Mouse (Mus musculus) embryonic facial prominence, embryonic 10.5 days (tissue): ENCODE data around the gene Borcs8. TPM values are rescaled to one million over a fixed set of nuclear protein-coding genes. Genes with fewer than 3 reads are reported as not detected.

Experiments
- DNase-seq: peaks from one replicate; pipeline ENCODE4 v3.0.0-alpha.2; 2017; ENCODE audit warnings: low spot score
- H3K27ac ChIP-seq: fragments of 300-500 bp; sonication (generic); replicated peaks from 2 replicates; pipeline ENCODE4 v1.5.1; 2016; ENCODE audit warnings: mild to moderate bottlenecking
- H3K27me3 ChIP-seq: fragments of 300-500 bp; sonication (generic); replicated peaks from 2 replicates; pipeline ENCODE4 v1.6.1; 2016; ENCODE audit warnings: low read depth, mild to moderate bottlenecking; ENCODE audit not compliant: poor library complexity, severe bottlenecking
- H3K36me3 ChIP-seq: fragments of 300-500 bp; sonication (generic); replicated peaks from 2 replicates; pipeline ENCODE4 v1.6.1; 2016; ENCODE audit warnings: mild to moderate bottlenecking, moderate library complexity
- H3K4me1 ChIP-seq: fragments of 300-500 bp; sonication (generic); 2 replicates; pipeline ENCODE4 v1.6.1; 2016
- H3K4me3 ChIP-seq: fragments of 300-500 bp; sonication (generic); 2 replicates; pipeline ENCODE4 v1.5.1; 2016; ENCODE audit warnings: mild to moderate bottlenecking, moderate library complexity
- H3K9me3 ChIP-seq: fragments of 300-500 bp; sonication (generic); 2 replicates; pipeline ENCODE4 v1.6.1; 2016; ENCODE audit warnings: mild to moderate bottlenecking
- WGBS: fragments of 180-500 bp; shearing (Covaris S2); methylation state at CpG from one replicate; pipeline ENCODE4 v1.1.7; 2016; 5-methylcytosine and 5-hydroxymethylcytosine counted together
- polyA plus RNA-seq: library from polyadenylated mRNA; unstranded; fragments of >200 nt; fragmentation: Nextera tagmentation; extraction: Ambion mirVana; gene quantifications from 2 replicates; pipeline ENCODE4 v1.2.1, GENCODE M21; 2016

Borcs8 gene
- polyA plus RNA-seq, 1 experiment from 2014 or later: 46.8 TPM

DNA sequence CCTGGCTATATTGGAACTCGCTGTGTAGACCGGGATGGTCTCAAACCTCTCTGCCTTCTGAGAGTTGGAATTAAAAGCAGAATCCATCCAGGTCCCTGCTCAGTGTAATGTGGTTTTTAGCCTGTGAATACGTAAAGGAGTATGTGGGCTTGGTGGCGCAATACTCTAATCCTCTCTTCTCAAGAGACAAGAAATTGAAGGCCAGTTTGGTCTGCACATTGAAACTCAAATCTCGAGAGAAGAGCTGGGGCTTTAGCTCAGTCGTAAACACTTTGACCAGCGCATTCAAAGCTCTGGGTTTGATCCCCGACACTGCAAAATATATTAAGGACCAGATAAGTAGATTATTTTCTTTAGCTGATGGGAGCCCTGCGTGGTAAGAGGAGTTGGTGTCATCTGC, 682 bp downstream of the Borcs8 start:
- H3K4me3 ChIP-seq: peak overlapping the region; percentile 89
- DNase-seq: no peak
- peaks cover 21% of the 10 kb centered on the region for H3K4me1 ChIP-seq
- no peaks in the 10 kb centered on the region for H3K9me3 ChIP-seq
- 16% methylated on average over 9 of the region's 9 CpGs for WGBS
- no peaks in the 10 kb centered on the region for H3K27me3 ChIP-seq
- peaks cover 58% of the 10 kb centered on the region for H3K36me3 ChIP-seq
- H3K27ac ChIP-seq: peak overlapping the region; percentile 89

DNA sequence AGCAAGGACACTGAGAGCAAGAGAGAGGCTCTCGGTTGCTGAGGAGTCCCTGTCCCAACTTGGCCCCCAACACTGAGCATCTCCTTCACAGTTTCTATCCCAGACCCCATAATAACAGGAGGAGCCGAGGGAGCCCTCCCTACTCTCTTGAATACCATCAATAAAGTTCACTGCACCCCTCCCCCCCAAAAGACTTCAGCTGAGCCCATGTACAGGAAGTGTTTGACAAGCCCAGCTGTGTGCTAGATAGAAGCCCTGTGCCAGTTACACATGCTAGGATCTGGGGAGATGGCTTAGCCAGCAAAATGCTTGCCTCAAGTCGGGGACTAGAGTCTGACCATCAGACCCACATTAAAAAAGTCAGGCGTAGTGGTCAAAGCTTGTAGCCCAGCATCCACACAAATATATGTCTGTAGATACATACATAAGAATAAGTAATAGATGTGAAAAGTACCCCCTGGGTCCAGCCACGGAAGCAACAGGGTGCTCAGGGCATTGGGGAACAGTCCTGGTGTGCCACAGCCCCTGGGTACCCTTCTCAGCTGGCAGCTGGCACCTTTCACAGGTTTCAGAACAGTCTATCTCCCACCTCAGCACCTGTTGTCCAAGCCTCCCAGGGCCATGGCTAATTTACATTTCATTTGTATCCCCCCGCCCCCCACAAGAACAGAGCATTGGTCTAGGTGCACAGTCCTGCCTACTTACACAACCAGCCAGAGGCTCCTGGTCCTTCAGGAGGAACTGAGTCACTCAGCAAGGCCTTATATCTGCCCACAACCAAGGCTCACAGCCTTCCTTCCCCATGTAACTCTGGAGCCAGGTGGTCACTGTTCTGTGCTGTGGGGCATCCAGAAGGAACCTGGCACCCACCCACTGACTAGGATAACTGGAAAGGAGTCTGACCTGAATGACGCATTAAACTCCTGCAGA, 8.6 kb downstream of the Borcs8 start:
- Histone ChIP-seq H3K27ac (no peak overlapping the region), H3K9me3 (no peaks in the 10 kb centered on the region), H3K4me3 (no peak overlapping the region), H3K36me3 (peaks cover 45% of the 10 kb centered on the region), H3K4me1 (peaks cover 18% of the 10 kb centered on the region), H3K27me3 (peaks cover 17% of the 10 kb centered on the region)
- WGBS: 88% methylated on average over 7 of the region's 7 CpGs
- DNase-seq: no peak

DNA sequence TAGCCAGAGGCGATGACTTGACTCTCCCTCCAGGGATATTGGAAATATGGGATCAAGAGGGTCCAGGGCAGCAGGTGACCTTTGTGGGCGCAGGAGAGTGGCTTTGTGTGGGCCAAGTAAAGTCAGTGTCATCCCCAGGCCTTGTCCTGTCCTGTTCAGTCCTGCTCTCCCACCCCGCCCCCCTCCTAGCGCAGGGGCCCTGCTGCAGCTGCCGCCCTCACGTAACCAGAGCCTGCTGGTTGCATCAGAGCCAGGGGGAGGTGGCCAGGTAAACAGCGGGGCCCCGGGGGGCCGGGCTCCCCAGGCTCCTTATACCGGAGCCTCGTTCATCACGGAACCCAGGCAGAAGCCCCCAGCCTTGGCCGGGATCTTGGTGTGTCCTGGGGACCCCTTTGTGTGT, 10.9 kb downstream of the Borcs8 start:
- peaks cover 33% of the 10 kb centered on the region for H3K27me3 ChIP-seq
- H3K36me3 ChIP-seq: peaks cover 23% of the 10 kb centered on the region
- H3K4me1 ChIP-seq: peaks cover 19% of the 10 kb centered on the region
- H3K9me3 ChIP-seq: no peaks in the 10 kb centered on the region
- H3K4me3 ChIP-seq: 0 out of 2 replicates have a peak overlapping the region, but pooled peaks have one; percentile 21
- H3K27ac ChIP-seq: peak overlapping the region; percentile 52; the same call in 1 of the 2 replicates
- WGBS: 12% methylated on average over 13 of the region's 13 CpGs
- peak; percentile 62 for DNase-seq

DNA sequence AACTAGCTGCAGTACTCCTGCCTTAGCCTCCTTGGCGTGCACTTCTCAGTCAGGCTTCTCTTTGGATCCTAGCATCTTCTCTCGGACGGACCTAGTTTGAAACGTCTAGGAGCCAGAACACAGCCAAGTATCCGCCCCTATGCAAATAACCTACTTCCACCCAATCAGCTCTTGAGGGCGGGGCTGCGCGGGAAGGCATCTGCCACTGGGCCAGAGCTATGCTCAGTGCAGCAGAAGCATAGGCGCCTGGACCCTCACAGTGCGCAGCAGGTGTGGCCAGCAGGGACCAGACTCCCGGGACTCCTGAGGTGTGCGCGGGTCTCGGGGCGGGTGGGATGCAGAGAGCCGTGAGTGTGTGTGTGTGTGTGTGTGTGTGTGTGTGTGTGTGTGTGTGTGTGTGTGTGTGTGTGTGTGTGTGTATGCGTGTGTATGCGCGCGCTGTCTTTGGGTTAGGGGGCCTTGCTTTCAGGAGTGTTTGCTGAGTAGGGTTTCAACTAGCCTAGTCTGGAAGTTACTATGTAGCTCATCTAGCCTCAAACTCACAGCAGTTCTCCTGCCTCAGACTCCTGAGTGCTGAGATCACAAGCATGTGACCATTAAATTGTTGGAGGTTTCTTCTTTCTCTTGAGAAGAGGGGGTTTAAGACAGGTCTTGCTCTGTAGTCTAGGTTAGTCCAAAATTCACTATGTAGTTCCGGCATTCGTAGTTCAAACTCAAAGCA, 13.4 kb downstream of the Borcs8 start:
- peak overlapping the region; percentile 41 for H3K4me3 ChIP-seq
- H3K36me3 ChIP-seq: no peaks in the 10 kb centered on the region; the same call in 1 of the 2 replicates
- peaks cover 23% of the 10 kb centered on the region for H3K4me1 ChIP-seq
- no peaks in the 10 kb centered on the region for H3K9me3 ChIP-seq
- 14% methylated on average over 22 of the region's 22 CpGs for WGBS
- H3K27ac ChIP-seq: no peak overlapping the region
- H3K27me3 ChIP-seq: peaks cover 49% of the 10 kb centered on the region
- peak; percentile 88 for DNase-seq

DNA sequence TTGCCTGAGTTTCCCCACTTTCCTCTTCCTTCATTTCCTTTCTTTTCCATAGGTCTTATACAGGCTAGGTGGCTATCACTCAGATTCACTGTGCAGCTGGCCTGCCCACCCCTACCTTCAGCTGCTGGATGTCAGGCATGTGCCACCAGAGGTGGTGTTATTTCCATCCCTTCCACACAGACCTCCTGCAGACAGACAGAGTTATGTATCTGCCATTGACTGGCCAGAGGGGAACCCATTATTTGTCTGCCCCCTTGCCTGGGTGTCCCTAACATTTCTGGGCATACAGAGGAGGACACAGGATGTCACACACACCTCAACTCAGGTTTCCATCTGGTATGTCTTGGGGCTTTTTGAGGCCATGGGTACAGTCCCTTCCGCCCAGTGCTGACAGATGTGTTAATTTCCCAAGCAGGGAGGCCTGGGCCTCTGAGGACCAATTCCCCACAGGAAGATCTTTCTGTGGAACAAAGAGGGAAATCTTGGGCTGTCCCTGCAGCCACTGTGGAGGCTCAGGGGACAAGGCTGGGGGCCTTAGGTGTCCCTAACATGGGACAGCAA, 18.0 kb downstream of the Borcs8 start:
- Histone ChIP-seq H3K4me1 (peaks cover 33% of the 10 kb centered on the region), H3K4me3 (no peak overlapping the region), H3K27me3 (peaks cover 47% of the 10 kb centered on the region), H3K27ac (no peak overlapping the region), H3K36me3 (no peaks in the 10 kb centered on the region), H3K9me3 (no peaks in the 10 kb centered on the region)
- 89% methylated on average over 1 of the region's 1 CpGs for whole genome bisulfite sequencing
- DNase-seq: no peak

DNA sequence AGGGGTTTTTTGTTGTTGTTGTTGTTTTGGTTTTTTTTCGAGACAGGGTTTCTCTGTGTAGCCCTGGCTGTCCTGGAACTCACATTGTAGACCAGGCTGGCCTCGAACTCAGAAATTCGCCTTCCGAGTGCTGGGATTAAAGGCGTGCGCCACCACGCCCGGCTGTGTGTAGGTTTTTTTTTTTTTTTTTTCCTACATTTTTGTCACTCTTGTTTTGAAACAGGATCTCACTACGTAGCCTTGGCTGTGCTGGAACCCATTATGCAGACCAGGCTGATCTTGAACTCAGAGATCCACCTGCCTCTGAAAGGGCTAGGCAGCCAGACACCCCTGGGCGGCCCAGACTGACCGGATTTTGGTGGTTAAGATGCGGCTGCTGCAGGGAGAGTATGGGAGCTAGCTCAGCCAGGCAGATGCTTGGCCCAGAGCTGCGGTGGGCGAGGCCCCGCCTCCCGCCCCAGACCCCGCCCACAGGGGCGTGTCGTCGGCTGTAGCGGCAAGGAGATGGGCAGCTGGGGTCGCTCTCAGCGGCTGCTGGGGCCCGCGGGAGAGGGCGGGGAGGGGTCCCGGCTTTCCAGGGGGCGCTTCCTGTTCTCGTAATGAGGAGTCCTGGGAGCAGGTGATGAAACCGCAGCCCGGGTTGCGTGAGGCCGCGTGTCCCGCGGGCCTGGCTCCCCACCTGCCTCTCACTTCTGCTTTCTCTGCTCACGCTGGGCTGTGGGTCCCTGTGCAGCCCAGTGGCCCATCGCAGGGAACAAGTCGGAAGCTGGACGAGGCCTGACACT, 19.0 kb downstream of the Borcs8 start:
- peak; percentile 90 for DNase-seq
- H3K4me1 ChIP-seq: peaks cover 26% of the 10 kb centered on the region
- peaks cover 44% of the 10 kb centered on the region for H3K27me3 ChIP-seq
- 14% methylated on average over 40 of the region's 40 CpGs for WGBS
- H3K27ac ChIP-seq: peak overlapping the region; percentile 79
- no peaks in the 10 kb centered on the region for H3K36me3 ChIP-seq
- no peaks in the 10 kb centered on the region for H3K9me3 ChIP-seq
- H3K4me3 ChIP-seq: peak overlapping the region; percentile 63

DNA sequence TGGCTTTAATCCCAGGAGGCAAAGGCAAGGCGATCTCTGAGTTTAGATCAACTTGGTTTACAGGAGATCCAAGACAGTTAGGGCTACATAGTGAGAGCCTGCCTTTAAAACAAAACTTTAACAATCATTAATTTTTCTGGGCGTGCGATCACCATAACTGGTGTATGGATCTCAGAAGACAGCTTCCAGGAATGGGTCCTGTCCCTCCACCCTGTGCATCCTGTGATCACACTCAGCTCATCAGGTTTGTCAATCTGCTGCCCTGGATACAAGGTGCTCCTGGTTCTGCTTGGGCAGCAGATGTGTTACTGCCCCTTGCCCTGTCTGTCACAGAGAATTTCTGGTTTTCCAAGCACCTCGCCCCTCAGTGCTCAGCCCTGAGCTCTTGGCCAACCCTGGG, 19.9 kb downstream of the Borcs8 start:
- H3K4me3 ChIP-seq: 0 out of 2 replicates have a peak overlapping the region, but pooled peaks have one; percentile 63
- no peak overlapping the region for H3K27ac ChIP-seq
- H3K4me1 ChIP-seq: peaks cover 26% of the 10 kb centered on the region
- H3K27me3 ChIP-seq: peaks cover 46% of the 10 kb centered on the region
- DNase-seq: no peak
- H3K36me3 ChIP-seq: no peaks in the 10 kb centered on the region
- WGBS: 88% methylated on average over 4 of the region's 4 CpGs
- H3K9me3 ChIP-seq: no peaks in the 10 kb centered on the region

DNA sequence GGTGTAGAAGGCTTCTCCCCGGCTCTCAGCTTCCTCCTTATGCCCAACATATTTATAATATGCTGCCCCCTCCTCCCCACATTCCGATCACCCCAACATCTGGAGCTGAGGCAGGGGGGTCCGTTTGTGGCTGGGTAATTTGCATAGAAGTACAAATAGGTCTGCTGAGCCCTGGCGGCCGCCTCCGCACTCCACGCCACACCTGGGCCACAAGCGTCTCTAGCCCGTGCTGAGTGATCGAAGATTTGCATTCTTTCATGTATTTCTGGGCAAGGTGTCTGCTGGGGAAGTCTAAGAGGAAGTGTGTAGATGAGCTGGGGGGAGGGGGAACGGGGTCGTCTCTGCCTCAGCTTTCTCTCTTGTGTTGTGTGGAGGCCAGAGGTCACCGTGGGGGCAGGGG, 20.7 kb downstream of the Borcs8 start:
- Histone ChIP-seq H3K27me3 (peaks cover 47% of the 10 kb centered on the region), H3K36me3 (no peaks in the 10 kb centered on the region), H3K9me3 (no peaks in the 10 kb centered on the region), H3K4me1 (peaks cover 27% of the 10 kb centered on the region), H3K27ac (no peak overlapping the region), H3K4me3 (no peak overlapping the region)
- DNase-seq: no peak
- 63% methylated on average over 13 of the region's 13 CpGs for WGBS

DNA sequence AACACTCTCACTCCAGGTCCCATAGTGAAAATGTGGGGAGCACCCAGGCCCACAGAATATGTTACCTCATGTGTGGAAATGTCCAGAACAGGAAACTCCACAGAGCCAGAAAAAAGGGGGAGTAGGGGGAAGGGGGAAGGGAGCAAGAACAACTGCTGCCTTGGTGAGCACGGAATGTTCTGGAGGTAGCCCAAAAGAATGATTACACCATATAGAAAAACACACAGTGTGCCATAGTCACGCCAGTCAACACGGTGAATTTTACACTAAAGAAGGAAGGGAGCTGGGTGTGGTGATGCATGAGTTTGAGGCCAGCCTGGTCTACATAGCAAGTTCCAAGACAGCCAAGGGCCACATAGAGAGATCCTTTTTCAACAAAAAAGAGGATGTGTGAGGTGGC, 24.0 kb downstream of the Borcs8 start:
- Histone ChIP-seq H3K9me3 (no peaks in the 10 kb centered on the region), H3K27ac (no peak overlapping the region), H3K27me3 (peaks cover 57% of the 10 kb centered on the region), H3K4me1 (peaks cover 38% of the 10 kb centered on the region), H3K36me3 (no peaks in the 10 kb centered on the region), H3K4me3 (no peak overlapping the region)
- WGBS: 84% methylated on average over 3 of the region's 3 CpGs
- DNase-seq: no peak

DNA sequence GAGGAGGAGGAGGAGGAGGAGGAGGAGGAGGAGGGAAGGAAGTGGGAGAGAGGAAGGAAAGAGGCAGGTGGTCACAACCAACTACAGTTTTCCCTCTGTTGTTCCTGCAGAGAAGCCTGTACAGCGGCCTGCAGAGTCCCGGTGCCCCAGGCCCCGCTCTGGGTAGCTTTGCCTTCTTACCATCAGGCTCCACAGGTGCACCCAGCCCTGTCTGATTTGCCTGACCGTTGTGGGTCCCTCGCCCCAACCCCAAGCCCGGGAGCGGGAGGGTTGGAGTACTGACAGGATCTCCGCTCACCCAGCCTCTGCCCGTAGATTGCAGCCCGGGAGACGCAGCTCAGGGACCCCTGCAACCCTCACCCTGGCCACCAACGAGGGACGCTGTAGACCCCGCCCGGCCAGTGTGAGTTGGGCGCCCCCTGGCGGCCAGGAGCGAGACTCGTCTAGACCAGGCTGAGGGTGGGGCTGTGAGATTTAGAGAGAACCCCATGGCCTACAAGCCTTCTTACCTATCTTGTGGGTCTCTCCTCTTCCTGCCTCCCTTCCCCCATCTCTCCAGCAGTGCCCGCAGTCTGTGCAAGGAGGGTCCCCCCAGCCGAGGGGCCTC, 27.3 kb downstream of the Borcs8 start:
- no peaks in the 10 kb centered on the region for H3K9me3 ChIP-seq
- H3K27ac ChIP-seq: no peak overlapping the region
- peaks cover 46% of the 10 kb centered on the region for H3K27me3 ChIP-seq
- peak overlapping the region; percentile 45 for H3K4me3 ChIP-seq
- H3K4me1 ChIP-seq: peaks cover 26% of the 10 kb centered on the region
- WGBS: 3% methylated on average over 21 of the region's 21 CpGs
- H3K36me3 ChIP-seq: no peaks in the 10 kb centered on the region
- DNase-seq: peak; percentile 91

DNA sequence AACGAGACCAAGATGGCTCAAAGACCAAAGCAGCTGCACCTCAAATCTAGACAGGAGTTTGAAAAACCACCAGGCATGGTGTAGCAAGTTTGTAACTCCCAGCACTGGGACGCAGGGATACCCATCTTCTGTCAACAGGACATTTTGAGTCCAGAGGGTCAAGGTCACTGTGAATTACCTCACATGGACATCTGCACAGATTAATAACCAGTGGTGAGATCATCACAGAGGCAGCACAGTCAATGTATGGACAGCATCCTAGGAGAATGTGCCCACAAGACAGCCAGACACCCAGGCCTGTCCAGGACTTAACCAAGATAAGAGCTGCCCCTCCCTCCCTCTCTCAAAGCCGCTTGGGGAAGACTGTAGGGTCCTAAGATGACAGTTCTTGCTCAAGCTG, 30.8 kb downstream of the Borcs8 start:
- H3K4me1 ChIP-seq: peaks cover 46% of the 10 kb centered on the region
- H3K27me3 ChIP-seq: peaks cover 30% of the 10 kb centered on the region
- no peak overlapping the region for H3K4me3 ChIP-seq
- H3K27ac ChIP-seq: no peak overlapping the region
- no peaks in the 10 kb centered on the region for H3K9me3 ChIP-seq
- DNase-seq: no peak
- 0 out of 2 replicates have a peak, but pooled peaks cover 11% of the 10 kb centered on the region for H3K36me3 ChIP-seq
- 79% methylated on average over 3 of the region's 3 CpGs for WGBS
